Mouse (Mus musculus): Measurements from ENCODE around the gene Pou2f2. TPM values are rescaled to one million over a fixed set of nuclear protein-coding genes. Genes with fewer than 3 reads are reported as not detected.

The Pou2f2 gene
- polyA plus RNA-seq, 1 experiment from 2014 or later, result 0.59 TPM

- Histone ChIP-seq H3K36me3 (ENCODE audit: insufficient read depth, low read length) (no peaks in the 10 kb centered on the region), H3K9ac (ENCODE audit: low read depth, low read length) (no peak overlapping the region), H3K9me3 (replicated peaks; ENCODE audit: low read length) (no peaks in the 10 kb centered on the region), H3K4me2 (ENCODE audit: low read length) (no peak overlapping the region), H3K27ac (no peak overlapping the region), H3K4me3 (replicated peaks; ENCODE audit: low read depth, low read length) (no peak overlapping the region), H3K4me1 (replicated peaks; ENCODE audit: insufficient read depth, low read length) (peaks cover 10% of the 10 kb centered on the region; the same call in 1 of the 2 replicates), H3K27me3 (ENCODE audit: insufficient read depth, low read length) (no peaks in the 10 kb centered on the region)
- ATAC-seq (replicated peaks; ENCODE audit: low FRiP score, low read depth), result no peak
- DNase-seq (ENCODE audit: low spot score), result no peak
- WGBS, result 27% methylated on average over 7 of the region's 7 CpGs
- no peak for TF ChIP-seq CTCF (IDR thresholded peaks at IDR 0.05; ENCODE audit: low read depth)
These were observed 25.7 kb downstream of the Pou2f2 start for GRCm38 (mm10) chr7:25153841-25154240.

GRCm38 (mm10) chr7:25151916-25152556, 27.5 kb downstream of the Pou2f2 start:
- no peak overlapping the region for H3K27ac ChIP-seq
- no peaks in the 10 kb centered on the region for H3K36me3 ChIP-seq (ENCODE audit: insufficient read depth, low read length)
- H3K9me3 ChIP-seq (replicated peaks; ENCODE audit: low read length), result no peaks in the 10 kb centered on the region
- ATAC-seq (replicated peaks; ENCODE audit: low FRiP score, low read depth) (no peak), DNase-seq (ENCODE audit: low spot score) (no peak)
- no peak overlapping the region for H3K4me2 ChIP-seq (ENCODE audit: low read length)
- H3K4me1 ChIP-seq (replicated peaks; ENCODE audit: insufficient read depth, low read length), result peaks cover 10% of the 10 kb centered on the region; the same call in 1 of the 2 replicates
- WGBS, result 25% methylated on average over 8 of the region's 10 CpGs
- no peaks in the 10 kb centered on the region for H3K27me3 ChIP-seq (ENCODE audit: insufficient read depth, low read length)
- no peak for TF ChIP-seq CTCF (IDR thresholded peaks at IDR 0.05; ENCODE audit: low read depth)
- no peak overlapping the region for H3K4me3 ChIP-seq (replicated peaks; ENCODE audit: low read depth, low read length)
- no peak overlapping the region for H3K9ac ChIP-seq (ENCODE audit: low read depth, low read length)

- H3K4me1 ChIP-seq (replicated peaks; ENCODE audit: insufficient read depth, low read length), result peaks cover 10% of the 10 kb centered on the region; the same call in 1 of the 2 replicates
- H3K36me3 ChIP-seq (ENCODE audit: insufficient read depth, low read length), result no peaks in the 10 kb centered on the region
- H3K4me2 ChIP-seq (ENCODE audit: low read length), result no peak overlapping the region
- 0% methylated on average over 7 of the region's 7 CpGs for WGBS
- H3K27ac ChIP-seq, result no peak overlapping the region
- no peak overlapping the region for H3K9ac ChIP-seq (ENCODE audit: low read depth, low read length)
- H3K27me3 ChIP-seq (ENCODE audit: insufficient read depth, low read length), result no peaks in the 10 kb centered on the region
- ATAC-seq (replicated peaks; ENCODE audit: low FRiP score, low read depth) (no peak), DNase-seq (ENCODE audit: low spot score) (no peak)
- no peaks in the 10 kb centered on the region for H3K9me3 ChIP-seq (replicated peaks; ENCODE audit: low read length)
- no peak overlapping the region for H3K4me3 ChIP-seq (replicated peaks; ENCODE audit: low read depth, low read length)
- no peak for TF ChIP-seq CTCF (IDR thresholded peaks at IDR 0.05; ENCODE audit: low read depth)
These were observed 28.5 kb downstream of the Pou2f2 start for GRCm38 (mm10) chr7:25151009-25151408.

GRCm38 (mm10) chr7:25150151-25150663, 29.3 kb downstream of the Pou2f2 start:
- peaks cover 10% of the 10 kb centered on the region; the same call in 1 of the 2 replicates for H3K4me1 ChIP-seq (replicated peaks; ENCODE audit: insufficient read depth, low read length)
- no peaks in the 10 kb centered on the region for H3K9me3 ChIP-seq (replicated peaks; ENCODE audit: low read length)
- H3K27ac ChIP-seq, result no peak overlapping the region
- ATAC-seq (replicated peaks; ENCODE audit: low FRiP score, low read depth), result no peak
- TF ChIP-seq CTCF (IDR thresholded peaks at IDR 0.05; ENCODE audit: low read depth), result no peak
- H3K9ac ChIP-seq (ENCODE audit: low read depth, low read length), result no peak overlapping the region
- DNase-seq (ENCODE audit: low spot score), result no peak
- H3K36me3 ChIP-seq (ENCODE audit: insufficient read depth, low read length), result no peaks in the 10 kb centered on the region
- no peak overlapping the region for H3K4me2 ChIP-seq (ENCODE audit: low read length)
- H3K27me3 ChIP-seq (ENCODE audit: insufficient read depth, low read length), result no peaks in the 10 kb centered on the region
- 0% methylated on average over 18 of the region's 18 CpGs for WGBS
- H3K4me3 ChIP-seq (replicated peaks; ENCODE audit: low read depth, low read length), result no peak overlapping the region

- Histone ChIP-seq H3K4me1 (replicated peaks; ENCODE audit: insufficient read depth, low read length) (peaks cover 4% of the 10 kb centered on the region; the same call in 1 of the 2 replicates), H3K27ac (no peak overlapping the region), H3K36me3 (ENCODE audit: insufficient read depth, low read length) (no peaks in the 10 kb centered on the region), H3K4me2 (ENCODE audit: low read length) (no peak overlapping the region), H3K9ac (ENCODE audit: low read depth, low read length) (no peak overlapping the region), H3K27me3 (ENCODE audit: insufficient read depth, low read length) (no peaks in the 10 kb centered on the region), H3K9me3 (replicated peaks; ENCODE audit: low read length) (no peaks in the 10 kb centered on the region), H3K4me3 (replicated peaks; ENCODE audit: low read depth, low read length) (no peak overlapping the region)
- TF ChIP-seq CTCF (IDR thresholded peaks at IDR 0.05; ENCODE audit: low read depth), result no peak
- 2% methylated on average over 10 of the region's 10 CpGs for WGBS
- no peak for ATAC-seq (replicated peaks; ENCODE audit: low FRiP score, low read depth)
- peak; percentile 72 for DNase-seq (ENCODE audit: low spot score)
These were observed 33.6 kb downstream of the Pou2f2 start for GRCm38 (mm10) chr7:25145896-25146295.

GRCm38 (mm10) chr7:25141761-25142160, 37.8 kb downstream of the Pou2f2 start:
- peak; percentile 88 for DNase-seq (ENCODE audit: low spot score)
- 1% methylated on average over 5 of the region's 5 CpGs for WGBS
- Histone ChIP-seq H3K4me2 (ENCODE audit: low read length) (no peak overlapping the region), H3K9ac (ENCODE audit: low read depth, low read length) (no peak overlapping the region), H3K9me3 (replicated peaks; ENCODE audit: low read length) (no peaks in the 10 kb centered on the region), H3K27me3 (ENCODE audit: insufficient read depth, low read length) (no peaks in the 10 kb centered on the region), H3K27ac (no peak overlapping the region), H3K4me3 (replicated peaks; ENCODE audit: low read depth, low read length) (no peak overlapping the region), H3K36me3 (ENCODE audit: insufficient read depth, low read length) (no peaks in the 10 kb centered on the region), H3K4me1 (replicated peaks; ENCODE audit: insufficient read depth, low read length) (no peaks in the 10 kb centered on the region)
- peak; percentile 51; the same call in 1 of the 2 replicates for TF ChIP-seq CTCF (IDR thresholded peaks at IDR 0.05; ENCODE audit: low read depth)
- no peak; the same call in 1 of the 2 replicates for ATAC-seq (replicated peaks; ENCODE audit: low FRiP score, low read depth)

Measured in kidney, postnatal 0 days (tissue).